Mouse (Mus musculus) neural tube, embryonic 10.5 days (tissue): Measurements from ENCODE around the gene Adprhl1.

Experiments
- DNase-seq: peaks from one replicate; pipeline ENCODE4 v3.0.0-alpha.2; 2017; ENCODE audit warnings: low spot score; ENCODE audit errors: extremely low spot score

Adprhl1 gene

DNA sequence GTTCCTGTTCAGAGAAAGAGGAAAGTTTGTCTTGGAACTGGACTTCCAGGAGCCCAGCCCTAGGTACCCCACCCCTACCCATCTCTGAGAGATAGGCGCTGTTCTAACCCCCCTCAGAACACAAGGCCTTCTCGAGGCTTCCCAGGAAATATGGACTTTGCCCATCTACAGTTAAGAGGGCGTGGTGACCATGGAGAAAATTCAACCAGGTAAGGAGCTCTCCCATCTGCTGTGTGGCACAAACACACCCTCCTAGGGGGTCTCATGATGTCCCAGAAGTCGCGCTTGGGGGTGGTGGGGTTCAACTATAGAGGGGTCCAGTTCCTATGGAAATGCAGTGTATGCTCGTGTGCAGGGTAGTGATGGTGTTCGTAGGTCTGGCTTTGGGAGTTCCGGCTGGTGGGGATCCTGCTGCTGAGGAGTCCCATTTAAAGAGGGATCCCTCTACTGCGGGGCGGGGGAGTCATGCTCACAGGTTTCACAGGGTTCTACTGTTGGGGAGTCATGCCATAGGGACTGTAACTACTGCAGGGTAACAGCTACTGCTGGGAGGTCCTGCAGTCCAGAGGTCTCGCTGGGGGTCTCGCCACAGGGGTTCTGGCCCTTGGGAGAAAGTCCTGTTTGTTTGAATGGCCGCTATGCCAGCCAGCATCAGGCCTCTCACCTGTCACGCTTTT is 54.4 kb downstream of the Adprhl1 start:
- DNase-seq: no peak

DNA sequence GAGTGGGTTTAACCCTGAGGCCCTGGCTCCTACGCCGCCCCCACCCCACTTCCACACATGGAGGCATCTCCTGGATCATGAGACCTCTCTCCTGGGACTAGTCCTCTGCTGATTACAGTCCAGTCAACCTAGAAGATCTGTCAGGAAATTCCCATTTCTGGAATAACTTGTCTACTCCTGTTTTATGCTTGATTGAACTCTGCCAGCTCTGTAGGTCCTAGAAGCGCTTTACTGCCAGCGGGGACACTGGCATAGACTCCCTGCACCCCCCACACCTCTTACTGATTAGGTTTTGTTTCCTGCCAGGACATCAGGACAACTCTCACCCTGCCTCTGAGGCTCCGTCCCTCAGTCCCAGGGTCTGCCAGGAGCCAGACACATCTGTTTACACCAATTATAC is 56.5 kb downstream of the Adprhl1 start:
- no peak for DNase-seq

DNA sequence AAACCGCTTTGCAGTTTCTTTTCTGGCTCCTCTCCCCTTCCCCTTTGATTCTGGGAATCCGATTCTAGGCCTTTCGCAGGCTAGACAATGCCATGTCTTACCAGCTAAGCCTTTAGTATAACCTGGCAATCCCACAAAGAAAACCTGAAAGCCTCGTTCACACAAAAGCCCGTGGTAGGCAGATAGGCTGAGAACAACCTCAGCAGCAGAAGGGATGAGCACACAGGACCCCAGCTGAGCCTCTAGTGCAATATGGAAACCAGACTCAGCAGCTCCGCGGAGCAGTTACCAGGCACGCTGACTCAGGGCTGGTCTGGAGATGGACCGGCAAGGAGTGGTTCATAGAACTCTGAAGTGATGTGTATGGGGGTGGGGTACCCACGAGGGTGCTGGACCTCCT is 59.1 kb downstream of the Adprhl1 start:
- DNase-seq: no peak

DNA sequence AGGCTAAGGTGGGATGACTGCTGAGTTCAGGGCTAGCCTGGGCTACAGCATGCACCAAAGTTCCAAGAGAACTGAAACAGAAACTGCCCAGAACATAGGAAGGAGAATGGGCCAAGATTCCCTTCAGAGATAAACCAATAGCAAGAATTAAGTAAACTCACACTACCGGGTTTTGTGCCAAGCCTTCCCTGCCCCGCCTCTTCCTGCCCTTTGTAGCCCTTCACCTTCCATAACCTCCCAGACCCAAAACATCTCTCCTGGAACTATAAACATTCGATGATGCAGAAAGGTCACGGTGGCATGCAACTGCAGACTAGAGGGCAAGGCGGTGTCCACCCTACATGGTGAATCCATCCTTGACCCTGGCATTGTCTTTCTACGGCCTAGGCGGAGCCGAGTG is 63.7 kb downstream of the Adprhl1 start:
- DNase-seq: no peak

- no peak for DNase-seq
These were observed 65.1 kb downstream of the Adprhl1 start for GRCm38 (mm10) chr8:13188857-13189256.

GRCm38 (mm10) chr8:13188052-13188555 is 65.9 kb downstream of the Adprhl1 start:
- DNase-seq: no peak

DNA sequence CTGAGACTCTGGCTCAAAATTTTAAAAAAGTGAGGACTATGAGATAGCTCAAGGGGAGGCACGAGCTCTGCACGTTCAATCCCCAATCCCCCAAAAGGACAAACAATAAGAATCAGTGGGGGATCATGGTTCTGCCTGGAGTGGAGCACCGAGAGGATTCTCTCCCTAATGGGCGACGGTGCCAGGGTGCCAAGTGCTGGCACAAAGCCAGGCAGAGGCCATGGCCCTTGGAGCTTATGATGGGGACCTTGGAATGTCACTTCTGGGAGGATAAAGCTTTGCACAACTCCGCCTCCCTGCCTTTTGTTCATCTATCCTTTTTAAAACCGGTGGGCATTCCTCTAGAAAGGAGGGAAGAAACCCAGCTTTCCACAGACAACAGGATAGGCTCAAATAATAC is 66.3 kb downstream of the Adprhl1 start:
- DNase-seq: no peak

- no peak for DNase-seq
These were observed 66.7 kb downstream of the Adprhl1 start for GRCm38 (mm10) chr8:13187229-13187628.

DNA sequence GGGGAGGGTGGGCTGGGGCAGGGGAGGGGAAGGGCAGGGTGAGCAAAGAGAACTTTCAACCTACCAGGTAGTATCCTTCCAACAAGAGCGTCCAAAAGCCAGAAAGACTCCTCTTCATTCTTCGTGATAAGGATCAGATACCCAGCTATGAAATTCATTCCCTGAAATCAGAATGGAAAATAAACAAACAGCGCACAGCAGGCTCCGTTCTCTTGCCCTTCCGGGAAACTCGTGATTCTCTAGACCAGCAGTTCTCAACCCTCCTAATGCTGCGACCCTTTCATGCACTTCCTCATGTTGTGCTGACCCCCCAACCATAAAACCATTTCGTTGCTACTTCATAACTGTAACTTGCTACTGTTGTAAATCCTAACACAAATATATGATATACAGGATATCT is 67.1 kb downstream of the Adprhl1 start:
- no peak for DNase-seq

GRCm38 (mm10) chr8:13181691-13181976 is 72.3 kb downstream of the Adprhl1 start:
- no peak for DNase-seq

- no peak for DNase-seq
These were observed 72.9 kb downstream of the Adprhl1 start for GRCm38 (mm10) chr8:13180911-13181690.

DNA sequence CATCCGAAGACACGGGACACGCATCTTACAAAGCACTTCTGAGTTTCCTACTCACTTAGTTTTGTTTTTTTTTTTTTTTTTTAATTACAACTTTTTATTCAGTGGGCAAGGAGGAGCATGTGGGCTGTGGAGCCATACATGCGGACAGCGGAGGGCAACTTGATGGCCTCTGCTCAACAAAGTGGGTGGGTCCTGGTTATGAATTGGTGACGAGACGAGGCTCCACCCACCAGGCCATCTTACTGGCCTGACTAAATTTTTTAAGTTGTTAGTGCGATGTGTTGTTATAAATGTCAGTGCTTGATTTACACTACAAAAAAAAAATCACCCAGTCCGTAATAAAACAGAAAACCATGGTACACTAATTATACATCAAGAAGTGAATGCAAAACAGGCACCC is 73.6 kb downstream of the Adprhl1 start:
- DNase-seq: no peak

DNA sequence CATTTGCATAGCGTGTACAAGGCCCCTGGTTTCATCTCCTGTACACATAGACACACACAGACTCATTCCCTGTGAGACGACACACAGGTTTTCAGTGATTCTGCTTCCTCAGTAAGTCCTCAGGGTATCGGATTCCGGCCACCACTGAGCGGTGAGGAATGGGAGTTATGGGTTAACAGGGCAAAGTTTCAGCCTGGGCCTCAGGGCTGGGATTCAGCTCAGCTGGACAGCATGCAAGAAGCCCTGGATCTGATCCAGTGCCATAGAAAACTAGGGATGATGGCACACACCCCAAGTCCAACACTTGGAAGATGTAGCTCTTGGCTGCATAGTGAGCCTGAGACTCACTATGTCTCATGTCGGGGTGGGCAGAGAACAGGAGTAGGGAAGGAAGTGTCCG is 74.0 kb downstream of the Adprhl1 start:
- no peak for DNase-seq

- DNase-seq: no peak
These were observed 74.5 kb downstream of the Adprhl1 start for GRCm38 (mm10) chr8:13179482-13179881.

GRCm38 (mm10) chr8:13178137-13178536 is 75.8 kb downstream of the Adprhl1 start:
- DNase-seq: no peak

- DNase-seq: no peak
These were observed 76.6 kb downstream of the Adprhl1 start for GRCm38 (mm10) chr8:13177173-13177852.

GRCm38 (mm10) chr8:13175650-13176049 is 78.3 kb downstream of the Adprhl1 start:
- DNase-seq: no peak

DNA sequence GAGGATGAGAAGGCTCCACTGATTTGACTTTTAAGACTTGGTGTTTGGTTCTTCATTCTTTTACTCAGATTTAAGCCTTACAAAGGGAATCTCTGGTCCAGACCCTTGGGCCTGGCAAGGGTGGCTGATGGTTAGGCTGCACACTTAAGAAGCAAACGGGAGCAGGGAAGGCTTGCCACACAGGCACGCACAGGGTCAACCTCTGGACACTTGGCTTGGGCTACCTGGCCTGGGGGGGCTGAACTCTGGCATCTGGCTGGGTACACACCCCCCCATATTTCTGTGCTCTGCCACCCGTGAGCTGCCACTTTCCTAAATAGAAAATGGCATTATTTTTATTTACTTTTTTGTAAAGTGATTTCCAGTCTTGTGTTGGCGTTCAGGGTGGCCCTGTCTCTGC is 79.2 kb downstream of the Adprhl1 start:
- DNase-seq: no peak

DNA sequence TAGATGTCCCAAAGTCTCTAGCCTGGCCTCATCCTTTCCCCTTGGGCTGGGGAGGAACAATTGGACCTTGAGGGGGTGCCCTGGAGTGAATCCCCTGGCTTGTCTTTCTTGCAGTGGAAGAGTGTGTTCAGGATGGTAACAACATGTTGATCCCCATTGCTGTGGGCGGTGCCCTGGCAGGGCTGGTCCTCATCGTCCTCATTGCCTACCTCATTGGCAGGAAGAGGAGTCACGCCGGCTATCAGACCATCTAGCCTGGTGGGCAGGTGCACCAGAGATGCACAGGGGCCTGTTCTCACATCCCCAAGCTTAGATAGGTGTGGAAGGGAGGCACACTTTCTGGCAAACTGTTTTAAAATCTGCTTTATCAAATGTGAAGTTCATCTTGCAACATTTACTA is 79.7 kb downstream of the Adprhl1 start:
- DNase-seq: no peak
